In the genomic region with DNA sequence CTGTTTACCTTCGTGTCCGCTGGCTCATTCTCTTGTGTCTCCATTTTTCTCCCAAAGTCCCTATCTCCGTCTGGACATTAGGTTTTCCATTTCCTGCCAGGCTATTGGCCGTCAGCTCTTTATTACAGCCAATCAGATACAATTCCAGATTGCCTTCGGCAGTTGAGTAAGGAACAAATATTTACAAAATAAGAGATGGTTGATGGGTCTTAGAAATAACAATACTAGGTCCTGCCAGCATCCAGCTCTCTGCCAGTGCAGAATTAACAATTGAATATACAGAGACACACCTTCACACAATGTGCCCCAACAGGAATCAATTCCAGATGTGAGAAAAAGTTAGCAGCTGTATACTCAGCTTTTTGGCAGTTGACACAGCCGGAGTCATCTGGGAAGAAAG, we compare ENCODE assay signal across 23 mouse cellular contexts. TPM values are rescaled to one million over a fixed set of nuclear protein-coding genes. Genes with fewer than 3 reads are reported as not detected.
DNase-seq lines count a peak whose midpoint lies in the region; ATAC-seq and TF ChIP-seq lines count a peak whose summit lies in the region.
"Had no signal": no experiment of that assay in that cellular context is flagged by ENCODE, and none has a peak within 500 bp of the region (broad histone marks: within the 10 kb centered on the region; RNA-seq: fewer than 3 reads in every experiment).

No protein-coding gene starts in this region.

- dilution Hi-C loops in CH12.LX (cut with MboI; ENCODE audit: extremely low pct_ligation_motif_present, extremely low pct_unique_long_range_greater_than_20kb, low sequenced_read_pairs), result no loop called here

- no peak for TF ChIP-seq RAD21 in CH12.LX (IDR thresholded peaks at IDR 0.05; ENCODE audit: low read depth, low read length)

- no peak for TF ChIP-seq POLR2A in CH12.LX (IDR thresholded peaks at IDR 0.05; ENCODE audit: low read depth, low read length)

- no peak overlapping the region for H3K9ac ChIP-seq in liver, embryonic 15.5 days
- no peak overlapping the region for H3K9ac ChIP-seq in liver, embryonic 12.5 days
- H3K9ac ChIP-seq in CH12.LX (ENCODE audit: insufficient read depth, low read depth), result 0 out of 2 replicates have a peak overlapping the region, but pooled peaks have one; percentile 30
- H3K9ac ChIP-seq: embryonic facial prominence, embryonic 12.5 days; forebrain, embryonic 15.5 days; heart, embryonic 13.5 days; hindbrain, embryonic 15.5 days had no signal

- in situ Hi-C loops in CH12.LX (cut with MboI; ENCODE audit: low pct_ligation_motif_present, low pct_unique_long_range_greater_than_20kb, low sequenced_read_pairs), result no loop called here

- H3K9me3 ChIP-seq in liver, embryonic 15.5 days (replicated peaks), result no peaks in the 10 kb centered on the region
- H3K9me3 ChIP-seq in liver, embryonic 12.5 days (replicated peaks), result no peaks in the 10 kb centered on the region
- peaks cover 3% of the 10 kb centered on the region for H3K9me3 ChIP-seq in CH12.LX (replicated peaks; ENCODE audit: low read length)
- H3K9me3 ChIP-seq: embryonic facial prominence, embryonic 12.5 days; forebrain, embryonic 15.5 days; G1E; heart, embryonic 13.5 days; hindbrain, embryonic 15.5 days had no signal

- H3K4me3 ChIP-seq in liver, embryonic 15.5 days (replicated peaks), result no peak overlapping the region
- H3K4me3 ChIP-seq in liver, embryonic 12.5 days, result no peak overlapping the region
- H3K4me3 ChIP-seq in CH12.LX (replicated peaks in 1 of 3; ENCODE audit: low read depth in 2 of 3, low read length in 2 of 3, poor library complexity in 1 of 3), result no peak overlapping the region
- H3K4me3 ChIP-seq: embryonic facial prominence, embryonic 12.5 days; forebrain, embryonic 15.5 days; gastrocnemius, adult 2 months; heart, embryonic 13.5 days; hindbrain, embryonic 15.5 days had no signal

- TF ChIP-seq EP300 in CH12.LX (IDR thresholded peaks at IDR 0.05; ENCODE audit: low read length), result no peak

- no peaks in the 10 kb centered on the region for H3K36me3 ChIP-seq in liver, embryonic 15.5 days (replicated peaks)
- H3K36me3 ChIP-seq in liver, embryonic 12.5 days, result no peaks in the 10 kb centered on the region
- peaks cover 0 to 9% of the 10 kb centered on the region in 2 experiments for H3K36me3 ChIP-seq in CH12.LX (replicated peaks in 1 of 2; ENCODE audit: control insufficient read depth in 1 of 2, insufficient read depth in 1 of 2, low read length in 1 of 2)
- H3K36me3 ChIP-seq: embryonic facial prominence, embryonic 12.5 days; forebrain, embryonic 15.5 days; heart, embryonic 13.5 days; hindbrain, embryonic 15.5 days had no signal

- 70% methylated on average over 6 of the region's 6 CpGs for WGBS in liver, embryonic 15.5 days (ENCODE audit: insufficient replicate concordance)
- 73% methylated on average over 6 of the region's 6 CpGs for WGBS in liver, embryonic 12.5 days (ENCODE audit: insufficient replicate concordance)

- H3K27ac ChIP-seq in liver, embryonic 15.5 days (replicated peaks), result 0 out of 2 replicates have a peak overlapping the region, but pooled peaks have one; percentile 14
- H3K27ac ChIP-seq in liver, embryonic 12.5 days, result no peak overlapping the region
- no peak overlapping the region for H3K27ac ChIP-seq in CH12.LX (ENCODE audit: insufficient read depth, low read depth)
- H3K27ac ChIP-seq: embryonic facial prominence, embryonic 12.5 days; forebrain, embryonic 15.5 days; gastrocnemius, adult 2 months; heart, embryonic 13.5 days; hindbrain, embryonic 15.5 days had no signal

- peaks cover 35% of the 10 kb centered on the region for H3K4me1 ChIP-seq in liver, embryonic 15.5 days (replicated peaks)
- H3K4me1 ChIP-seq in liver, embryonic 12.5 days, result peaks cover 31% of the 10 kb centered on the region
- peaks cover 10 to 39% of the 10 kb centered on the region in 2 experiments for H3K4me1 ChIP-seq in CH12.LX (ENCODE audit: control insufficient read depth in 1 of 2, insufficient read depth in 2 of 2)
- H3K4me1 ChIP-seq: embryonic facial prominence, embryonic 12.5 days; forebrain, embryonic 15.5 days; heart, embryonic 13.5 days; hindbrain, embryonic 15.5 days had no signal

- no peak overlapping the region for H3K4me2 ChIP-seq in liver, embryonic 15.5 days
- no peak overlapping the region for H3K4me2 ChIP-seq in liver, embryonic 12.5 days
- no peak overlapping the region for H3K4me2 ChIP-seq in CH12.LX (ENCODE audit: insufficient read depth, low read depth, poor library complexity, severe bottlenecking)
- H3K4me2 ChIP-seq: embryonic facial prominence, embryonic 12.5 days; forebrain, embryonic 15.5 days; heart, embryonic 13.5 days; hindbrain, embryonic 15.5 days had no signal

- H3K79me2 ChIP-seq in CH12.LX (replicated peaks; ENCODE audit: control insufficient read depth, extremely low read depth, insufficient read depth, poor library complexity, severe bottlenecking), result no peaks in the 10 kb centered on the region

- no peak for TF ChIP-seq CTCF in CH12.LX (conservative IDR thresholded peaks at IDR 0.05 in 1 of 2, IDR thresholded peaks at IDR 0.05 in 1 of 2; ENCODE audit: low read depth in 2 of 2, low read length in 2 of 2)

- DNase-seq in CH12.LX (ENCODE audit: extremely low read depth), result no peak
- peak; percentile 94 for DNase-seq in ES-CJ7 (ENCODE audit: low read depth, low spot score)
- DNase-seq in ZHBTc4 (ENCODE audit: low read depth, low spot score), result peak; percentile 88
- DNase-seq in testis, postnatal 10 days (ENCODE audit: low spot score), result no peak
- DNase-seq in frontal cortex, adult 2 months (ENCODE audit: extremely low spot score in 1 of 2, low spot score in 1 of 2), result no peak
- DNase-seq: adrenal gland, adult 2 months; adrenal gland, postnatal 25 days; cerebellum, adult 18-20 months; cerebellum, postnatal 10 days; gastrocnemius, adult 2 months; gastrocnemius, postnatal 36 days; heart, adult 11 months; heart, postnatal 36 days had no signal

- H3K27me3 ChIP-seq in liver, embryonic 15.5 days, result no peaks in the 10 kb centered on the region
- H3K27me3 ChIP-seq in liver, embryonic 12.5 days (replicated peaks), result no peaks in the 10 kb centered on the region
- no peaks in the 10 kb centered on the region for H3K27me3 ChIP-seq in CH12.LX (replicated peaks)
- H3K27me3 ChIP-seq: embryonic facial prominence, embryonic 12.5 days; forebrain, embryonic 15.5 days; heart, embryonic 13.5 days; hindbrain, embryonic 15.5 days had no signal

- ATAC-seq in liver, embryonic 15.5 days (ENCODE audit: insufficient read depth), result no peak
- no peak for ATAC-seq in liver, embryonic 12.5 days
- ATAC-seq: forebrain, embryonic 15.5 days; intestine, embryonic 16.5 days had no signal

TF ChIP-seq in CH12.LX, 34 proteins besides CTCF, POLR2A, EP300 and RAD21:
- TF ChIP-seq UBTF (IDR thresholded peaks at IDR 0.05; ENCODE audit: low read depth, low read length) (no peak), GABPA (IDR thresholded peaks at IDR 0.05; ENCODE audit: insufficient replicate concordance, low read depth, low read length) (no peak), SIN3A (IDR thresholded peaks at IDR 0.05; ENCODE audit: low read length) (no peak), MEF2A (IDR thresholded peaks at IDR 0.05; ENCODE audit: borderline replicate concordance, low read depth, low read length) (no peak), USF1 (IDR thresholded peaks at IDR 0.05; ENCODE audit: low read depth, low read length) (no peak), ZNF384 (IDR thresholded peaks at IDR 0.05; ENCODE audit: low read depth, low read length) (no peak), MXI1 (IDR thresholded peaks at IDR 0.05; ENCODE audit: low read depth, low read length) (no peak), TBP (conservative IDR thresholded peaks at IDR 0.05; ENCODE audit: low read depth, low read length) (no peak), ZC3H11A (IDR thresholded peaks at IDR 0.05; ENCODE audit: low read depth, low read length) (no peak)

RNA-seq across cellular contexts. Expression of a gene that starts 9.9 kb away (rescaled TPM):
- polyA plus RNA-seq in liver, embryonic 15.5 days (2015; fragmentation: Nextera tagmentation; extraction: Ambion mirVana), result 0.50 TPM in 2 replicates
- polyA plus RNA-seq in liver, embryonic 12.5 days (2016; fragmentation: Nextera tagmentation; extraction: Ambion mirVana), result 0.48 and 0.55 TPM in 2 replicates
- total RNA-seq in CH12.LX (2012; rRNA removed) (11.0 and 12.8 TPM in 2 replicates), CH12.LX (2014; rRNA removed) (11.8 and 15.1 TPM in 2 replicates)
- polyA plus RNA-seq in CH12.LX (2012; ENCODE audit: insufficient read length, low read depth), result 10.4 and 12.5 TPM in 2 replicates
- polyA plus RNA-seq in frontal cortex, adult 2 months (2012; rRNA removed), result 0.08 and 0.18 TPM in 2 replicates
- total RNA-seq: adrenal gland, postnatal 25 days; gastrocnemius, adult 2 months; gastrocnemius, postnatal 36 days; heart, postnatal 36 days had no signal
- polyA plus RNA-seq: embryonic facial prominence, embryonic 12.5 days; forebrain, embryonic 11.5 days; forebrain, embryonic 15.5 days; heart, embryonic 13.5 days; hindbrain, embryonic 11.5 days; hindbrain, embryonic 15.5 days had no signal

RNA-seq across cellular contexts. Expression of a gene that starts 11.2 kb away (rescaled TPM):
- not detected in 2 replicates for polyA plus RNA-seq in liver, embryonic 15.5 days (2015; fragmentation: Nextera tagmentation; extraction: Ambion mirVana)
- polyA plus RNA-seq in liver, embryonic 12.5 days (2016; fragmentation: Nextera tagmentation; extraction: Ambion mirVana), result not detected in 2 replicates
- total RNA-seq in CH12.LX (2012; rRNA removed) (0.42 and 1.8 TPM in 2 replicates), CH12.LX (2014; rRNA removed) (0.05 and 0.15 TPM in 2 replicates)
- 0.07 and 0.17 TPM in 2 replicates for polyA plus RNA-seq in CH12.LX (2012; ENCODE audit: insufficient read length, low read depth)
- 0.36 TPM in 2 replicates for polyA plus RNA-seq in frontal cortex, adult 2 months (2012; rRNA removed)
- polyA plus RNA-seq: forebrain, embryonic 11.5 days; forebrain, embryonic 15.5 days; hindbrain, embryonic 11.5 days had no signal

RNA-seq across cellular contexts. Expression of a gene that starts 28.1 kb away (rescaled TPM):
- 1.5 TPM in 2 replicates for polyA plus RNA-seq in liver, embryonic 15.5 days (2015; fragmentation: Nextera tagmentation; extraction: Ambion mirVana)
- polyA plus RNA-seq in liver, embryonic 12.5 days (2016; fragmentation: Nextera tagmentation; extraction: Ambion mirVana), result 2.1 and 2.3 TPM in 2 replicates
- total RNA-seq in CH12.LX (2012; rRNA removed) (4.7 and 5.8 TPM in 2 replicates), CH12.LX (2014; rRNA removed) (13.0 TPM in 2 replicates)
- polyA plus RNA-seq in CH12.LX (2012; ENCODE audit: insufficient read length, low read depth), result 18.2 and 23.7 TPM in 2 replicates
- 4.5 and 5.2 TPM in 2 replicates for polyA plus RNA-seq in frontal cortex, adult 2 months (2012; rRNA removed)

RNA-seq across cellular contexts. Expression of a gene that starts 59.5 kb away (rescaled TPM):
- polyA plus RNA-seq in liver, embryonic 15.5 days (2015; fragmentation: Nextera tagmentation; extraction: Ambion mirVana), result 7.0 TPM in 2 replicates
- 9.8 and 10.7 TPM in 2 replicates for polyA plus RNA-seq in liver, embryonic 12.5 days (2016; fragmentation: Nextera tagmentation; extraction: Ambion mirVana)
- 30.3 and 37.7 TPM in 2 replicates for total RNA-seq in CH12.LX (2012; rRNA removed)
- 30.9 and 33.9 TPM in 2 replicates for total RNA-seq in CH12.LX (2014; rRNA removed)
- 33.5 and 37.6 TPM in 2 replicates for polyA plus RNA-seq in CH12.LX (2012; ENCODE audit: insufficient read length, low read depth)
- 56.4 and 59.0 TPM in 2 replicates for polyA plus RNA-seq in frontal cortex, adult 2 months (2012; rRNA removed)

Comparison
In these comparisons a context has a peak if more than half of its experiments do, and no peak if none do; other contexts are left out.
1. DNase-seq: peak in ES-CJ7 (single experiment) and ZHBTc4 (single experiment); none in CH12.LX (single experiment), testis, postnatal 10 days (single experiment) and frontal cortex, adult 2 months (0 of 2).